Mouse (Mus musculus): ENCODE measurements around the gene Olfr572. TPM values are rescaled to one million over a fixed set of nuclear protein-coding genes. Genes with fewer than 3 reads are reported as not detected.

The Olfr572 gene
- polyA plus RNA-seq, 1 experiment from 2014 or later = not detected

- Histone ChIP-seq H3K27me3 (no peaks in the 10 kb centered on the region), H3K27ac (no peak overlapping the region), H3K4me1 (no peaks in the 10 kb centered on the region), H3K9ac (no peak overlapping the region), H3K36me3 (no peaks in the 10 kb centered on the region), H3K4me3 (no peak overlapping the region), H3K4me2 (replicated peaks) (no peak overlapping the region), H3K9me3 (no peaks in the 10 kb centered on the region)
- ATAC-seq (ENCODE audit: insufficient number of reproducible peaks, insufficient read depth, low FRiP score, low TSS enrichment) = no peak
- 76% methylated on average over 3 of the region's 3 CpGs for WGBS
These were observed 33.9 kb downstream of the Olfr572 start for GRCm38 (mm10) chr7:102958137-102958536.

- Histone ChIP-seq H3K9ac (no peak within 1 kb of the TSS), H3K4me3 (no peak within 1 kb of the TSS), H3K4me1 (no peaks in the 10 kb centered on the region), H3K27me3 (no peaks in the 10 kb centered on the region), H3K4me2 (replicated peaks) (no peak within 1 kb of the TSS), H3K36me3 (no peaks in the 10 kb centered on the region), H3K9me3 (no peaks in the 10 kb centered on the region), H3K27ac (no peak within 1 kb of the TSS)
- WGBS = 67% methylated on average over 1 of the region's 1 CpGs
- no peak for ATAC-seq (ENCODE audit: insufficient number of reproducible peaks, insufficient read depth, low FRiP score, low TSS enrichment)
These were observed 34.4 kb downstream of the Olfr572 start, which contains the start of gene Olfr575 for GRCm38 (mm10) chr7:102958593-102958992. TSS of gene Olfr575 (minus strand) at chr7:102958775.

GRCm38 (mm10) chr7:102962360-102962759, 38.2 kb downstream of the Olfr572 start, which contains the start of gene Olfr576:
TSS of gene Olfr576 (plus strand) at chr7:102962660.
- H3K27me3 ChIP-seq = no peaks in the 10 kb centered on the region
- no peak within 1 kb of the TSS for H3K27ac ChIP-seq
- H3K4me2 ChIP-seq (replicated peaks) = no peak within 1 kb of the TSS
- H3K36me3 ChIP-seq = no peaks in the 10 kb centered on the region
- no peaks in the 10 kb centered on the region for H3K4me1 ChIP-seq
- no peak within 1 kb of the TSS for H3K4me3 ChIP-seq
- no peaks in the 10 kb centered on the region for H3K9me3 ChIP-seq
- ATAC-seq (ENCODE audit: insufficient number of reproducible peaks, insufficient read depth, low FRiP score, low TSS enrichment) = no peak
- H3K9ac ChIP-seq = no peak within 1 kb of the TSS
- WGBS = 38% methylated on average over 2 of the region's 2 CpGs

- Histone ChIP-seq H3K27me3 (no peaks in the 10 kb centered on the region), H3K27ac (no peak overlapping the region), H3K36me3 (no peaks in the 10 kb centered on the region), H3K4me1 (no peaks in the 10 kb centered on the region), H3K9ac (no peak overlapping the region), H3K4me2 (replicated peaks) (no peak overlapping the region), H3K9me3 (no peaks in the 10 kb centered on the region), H3K4me3 (no peak overlapping the region)
- no peak for ATAC-seq (ENCODE audit: insufficient number of reproducible peaks, insufficient read depth, low FRiP score, low TSS enrichment)
- 57% methylated on average over 1 of the region's 1 CpGs for WGBS
These were observed 50.2 kb downstream of the Olfr572 start for GRCm38 (mm10) chr7:102974399-102974798.

- Histone ChIP-seq H3K4me3 (no peak within 1 kb of the TSS), H3K4me1 (no peaks in the 10 kb centered on the region), H3K4me2 (replicated peaks) (no peak within 1 kb of the TSS), H3K27ac (no peak within 1 kb of the TSS), H3K27me3 (no peaks in the 10 kb centered on the region), H3K9me3 (no peaks in the 10 kb centered on the region), H3K9ac (no peak within 1 kb of the TSS), H3K36me3 (no peaks in the 10 kb centered on the region)
- ATAC-seq (ENCODE audit: insufficient number of reproducible peaks, insufficient read depth, low FRiP score, low TSS enrichment) = no peak
- 77% methylated on average over 2 of the region's 2 CpGs for WGBS
These were observed 51.6 kb downstream of the Olfr572 start, which contains the start of gene Olfr577 for GRCm38 (mm10) chr7:102975843-102976242. TSS of gene Olfr577 (minus strand) at chr7:102975943.

Other genes with a start within 250 kb of the Olfr572 start
- gene Trim68, start 237.1 kb upstream of the Olfr572 start, polyA plus RNA-seq (2016; fragmentation: Nextera tagmentation; extraction: Ambion mirVana) = 16.4 and 17.4 TPM in 2 replicates
- not detected in 2 replicates for gene Olfr557, start 228.5 kb upstream of the Olfr572 start, polyA plus RNA-seq (2016; fragmentation: Nextera tagmentation; extraction: Ambion mirVana)
- gene Olfr558, start 222.2 kb upstream of the Olfr572 start, polyA plus RNA-seq (2016; fragmentation: Nextera tagmentation; extraction: Ambion mirVana) = 0.55 and 0.98 TPM in 2 replicates
- gene Olfr33, start 205.3 kb upstream of the Olfr572 start, polyA plus RNA-seq (2016; fragmentation: Nextera tagmentation; extraction: Ambion mirVana) = not detected in 2 replicates
- not detected in 2 replicates for gene Olfr559, start 196.9 kb upstream of the Olfr572 start, polyA plus RNA-seq (2016; fragmentation: Nextera tagmentation; extraction: Ambion mirVana)
- not detected in 2 replicates for gene Olfr560, start 165.0 kb upstream of the Olfr572 start, polyA plus RNA-seq (2016; fragmentation: Nextera tagmentation; extraction: Ambion mirVana)
- gene Olfr78, start 164.9 kb upstream of the Olfr572 start, polyA plus RNA-seq (2016; fragmentation: Nextera tagmentation; extraction: Ambion mirVana) = 0.18 and 0.19 TPM in 2 replicates
- not detected in 2 replicates for gene Olfr561, start 153.2 kb upstream of the Olfr572 start, polyA plus RNA-seq (2016; fragmentation: Nextera tagmentation; extraction: Ambion mirVana)
- gene Olfr564, start 120.9 kb upstream of the Olfr572 start, polyA plus RNA-seq (2016; fragmentation: Nextera tagmentation; extraction: Ambion mirVana) = not detected in 2 replicates
- not detected in 2 replicates for gene Olfr566, start 65.6 kb upstream of the Olfr572 start, polyA plus RNA-seq (2016; fragmentation: Nextera tagmentation; extraction: Ambion mirVana)
- not detected in 2 replicates for gene Olfr568, start 47.3 kb upstream of the Olfr572 start, polyA plus RNA-seq (2016; fragmentation: Nextera tagmentation; extraction: Ambion mirVana)
- gene Olfr569, start 33.5 kb upstream of the Olfr572 start, polyA plus RNA-seq (2016; fragmentation: Nextera tagmentation; extraction: Ambion mirVana) = not detected in 2 replicates
- not detected in 2 replicates for gene Olfr570, start 29.8 kb upstream of the Olfr572 start, polyA plus RNA-seq (2016; fragmentation: Nextera tagmentation; extraction: Ambion mirVana)
- 0.06 and 0.23 TPM in 2 replicates for gene Olfr571, start 6.9 kb upstream of the Olfr572 start, polyA plus RNA-seq (2016; fragmentation: Nextera tagmentation; extraction: Ambion mirVana)
- gene Olfr573-ps1, start 18.2 kb downstream of the Olfr572 start, polyA plus RNA-seq (2016; fragmentation: Nextera tagmentation; extraction: Ambion mirVana) = not detected in 2 replicates
- not detected in 2 replicates for gene Olfr574, start 24.1 kb downstream of the Olfr572 start, polyA plus RNA-seq (2016; fragmentation: Nextera tagmentation; extraction: Ambion mirVana)
- not detected in 2 replicates for gene Olfr575, start 34.4 kb downstream of the Olfr572 start, polyA plus RNA-seq (2016; fragmentation: Nextera tagmentation; extraction: Ambion mirVana)
- gene Olfr576, start 38.3 kb downstream of the Olfr572 start, polyA plus RNA-seq (2016; fragmentation: Nextera tagmentation; extraction: Ambion mirVana) = not detected in 2 replicates
- not detected in 2 replicates for gene Olfr577, start 51.5 kb downstream of the Olfr572 start, polyA plus RNA-seq (2016; fragmentation: Nextera tagmentation; extraction: Ambion mirVana)
- gene Olfr578, start 64.9 kb downstream of the Olfr572 start, polyA plus RNA-seq (2016; fragmentation: Nextera tagmentation; extraction: Ambion mirVana) = not detected in 2 replicates
- not detected in 2 replicates for gene Olfr582, start 113.6 kb downstream of the Olfr572 start, polyA plus RNA-seq (2016; fragmentation: Nextera tagmentation; extraction: Ambion mirVana)
- not detected in 2 replicates for gene Olfr583, start 126.9 kb downstream of the Olfr572 start, polyA plus RNA-seq (2016; fragmentation: Nextera tagmentation; extraction: Ambion mirVana)
- not detected in 2 replicates for gene Olfr584, start 157.5 kb downstream of the Olfr572 start, polyA plus RNA-seq (2016; fragmentation: Nextera tagmentation; extraction: Ambion mirVana)
- not detected in 2 replicates for gene Olfr585, start 173.3 kb downstream of the Olfr572 start, polyA plus RNA-seq (2016; fragmentation: Nextera tagmentation; extraction: Ambion mirVana)
- not detected in 2 replicates for gene Olfr586, start 201.2 kb downstream of the Olfr572 start, polyA plus RNA-seq (2016; fragmentation: Nextera tagmentation; extraction: Ambion mirVana)
- not detected in 2 replicates for gene Olfr588-ps1, start 216.5 kb downstream of the Olfr572 start, polyA plus RNA-seq (2016; fragmentation: Nextera tagmentation; extraction: Ambion mirVana)
- not detected in 2 replicates for gene Olfr589, start 231.9 kb downstream of the Olfr572 start, polyA plus RNA-seq (2016; fragmentation: Nextera tagmentation; extraction: Ambion mirVana)